Mouse (Mus musculus): ENCODE measurements around the gene Fkbp3. TPM values are rescaled to one million over a fixed set of nuclear protein-coding genes. Genes with fewer than 3 reads are reported as not detected.
"Not testable (repeated sequence)": the region's sequence is repeated elsewhere in the genome, so short reads cannot be mapped to it uniquely, and the experiment has no call there.

Gene Fkbp3
- 33.0 and 42.5 TPM in 2 replicates for total RNA-seq (2015; ENCODE audit: low replicate concordance)
- 38.3 and 40.3 TPM in 2 replicates for total RNA-seq (2017; ENCODE audit: low replicate concordance)

- peak; percentile 93 for ATAC-seq (replicated peaks; ENCODE audit: low FRiP score, poor library complexity, severe bottlenecking)
These were observed at the start of gene Fkbp3 for GRCm38 (mm10) chr12:65073611-65074178. Gene Fkbp3 (minus strand): TSS chr12:65074007.

- no peak for ATAC-seq (replicated peaks; ENCODE audit: low FRiP score, poor library complexity, severe bottlenecking)
These were observed 45.6 kb upstream of the Fkbp3 start for GRCm38 (mm10) chr12:65119451-65119850.

- no peak for ATAC-seq (replicated peaks; ENCODE audit: low FRiP score, poor library complexity, severe bottlenecking)
These were observed 45.2 kb upstream of the Fkbp3 start for GRCm38 (mm10) chr12:65118968-65119367.

GRCm38 (mm10) chr12:65114978-65115377 lies 41.2 kb upstream of the Fkbp3 start:
- not testable (repeated sequence) for ATAC-seq (replicated peaks; ENCODE audit: low FRiP score, poor library complexity, severe bottlenecking)

GRCm38 (mm10) chr12:65113925-65114324 lies 40.1 kb upstream of the Fkbp3 start:
- ATAC-seq (replicated peaks; ENCODE audit: low FRiP score, poor library complexity, severe bottlenecking) = no peak

- no peak for ATAC-seq (replicated peaks; ENCODE audit: low FRiP score, poor library complexity, severe bottlenecking)
These were observed 39.0 kb upstream of the Fkbp3 start for GRCm38 (mm10) chr12:65112811-65113210.

GRCm38 (mm10) chr12:65111503-65111902 lies 37.7 kb upstream of the Fkbp3 start:
- no peak for ATAC-seq (replicated peaks; ENCODE audit: low FRiP score, poor library complexity, severe bottlenecking)

GRCm38 (mm10) chr12:65108746-65109145 lies 34.9 kb upstream of the Fkbp3 start:
- ATAC-seq (replicated peaks; ENCODE audit: low FRiP score, poor library complexity, severe bottlenecking) = no peak

- ATAC-seq (replicated peaks; ENCODE audit: low FRiP score, poor library complexity, severe bottlenecking) = no peak
These were observed 3.1 kb upstream of the Fkbp3 start for GRCm38 (mm10) chr12:65076906-65077305.

GRCm38 (mm10) chr12:65075733-65076310 lies 2.0 kb upstream of the Fkbp3 start:
- ATAC-seq (replicated peaks; ENCODE audit: low FRiP score, poor library complexity, severe bottlenecking) = no peak

GRCm38 (mm10) chr12:65075085-65075732 lies 1.4 kb upstream of the Fkbp3 start, which contains the start of gene Fancm:
Gene Fancm (plus strand): TSS chr12:65075603.
- peak; percentile 76 for ATAC-seq (replicated peaks; ENCODE audit: low FRiP score, poor library complexity, severe bottlenecking)

GRCm38 (mm10) chr12:65074651-65075050 lies 844 bp upstream of the Fkbp3 start:
- no peak for ATAC-seq (replicated peaks; ENCODE audit: low FRiP score, poor library complexity, severe bottlenecking)

- no peak; the same call in 1 of the 2 replicates for ATAC-seq (replicated peaks; ENCODE audit: low FRiP score, poor library complexity, severe bottlenecking)
These were observed 746 bp downstream of the Fkbp3 start for GRCm38 (mm10) chr12:65072911-65073610.

- no peak for ATAC-seq (replicated peaks; ENCODE audit: low FRiP score, poor library complexity, severe bottlenecking)
These were observed 5.4 kb downstream of the Fkbp3 start for GRCm38 (mm10) chr12:65068409-65068808.

GRCm38 (mm10) chr12:65066234-65066633 lies 7.6 kb downstream of the Fkbp3 start:
- no peak for ATAC-seq (replicated peaks; ENCODE audit: low FRiP score, poor library complexity, severe bottlenecking)

GRCm38 (mm10) chr12:65065241-65065640 lies 8.6 kb downstream of the Fkbp3 start:
- no peak for ATAC-seq (replicated peaks; ENCODE audit: low FRiP score, poor library complexity, severe bottlenecking)

- no peak for ATAC-seq (replicated peaks; ENCODE audit: low FRiP score, poor library complexity, severe bottlenecking)
These were observed 12.7 kb downstream of the Fkbp3 start for GRCm38 (mm10) chr12:65061082-65061481.

GRCm38 (mm10) chr12:65058203-65058602 lies 15.6 kb downstream of the Fkbp3 start:
- no peak for ATAC-seq (replicated peaks; ENCODE audit: low FRiP score, poor library complexity, severe bottlenecking)

- no peak for ATAC-seq (replicated peaks; ENCODE audit: low FRiP score, poor library complexity, severe bottlenecking)
These were observed 25.0 kb downstream of the Fkbp3 start for GRCm38 (mm10) chr12:65048799-65049198.

GRCm38 (mm10) chr12:65037546-65037937 lies 36.3 kb downstream of the Fkbp3 start:
- 0 out of 2 replicates have a peak, but pooled peaks have one; percentile 36 for ATAC-seq (replicated peaks; ENCODE audit: low FRiP score, poor library complexity, severe bottlenecking)
